Mouse (Mus musculus) liver, embryonic 12.5 days (tissue): Measurements from ENCODE around the gene Hist1h2ag. TPM values are rescaled to one million over a fixed set of nuclear protein-coding genes. Genes with fewer than 3 reads are reported as not detected.

Experiments used
- ATAC-seq: fragments of 200-750 bp; cut with Nextera tagmentation; 2 replicates; pipeline ENCODE4 v1.8.0; 2017; ENCODE audit warnings: moderate number of reproducible peaks, mild to moderate bottlenecking, moderate library complexity
- H3K27ac ChIP-seq: fragments of 300-500 bp; sonication (generic); 2 replicates; pipeline ENCODE4 v1.5.1; 2016; ENCODE audit warnings: mild to moderate bottlenecking
- H3K27me3 ChIP-seq: fragments of 300-500 bp; sonication (generic); replicated peaks from 2 replicates; pipeline ENCODE4 v1.6.1; 2016; ENCODE audit warnings: mild to moderate bottlenecking, moderate library complexity
- H3K36me3 ChIP-seq: fragments of 300-500 bp; sonication (generic); 2 replicates; pipeline ENCODE4 v1.6.1; 2016; ENCODE audit warnings: mild to moderate bottlenecking, moderate library complexity
- H3K4me1 ChIP-seq: fragments of 300-500 bp; sonication (generic); 2 replicates; pipeline ENCODE4 v1.6.1; 2016
- H3K4me2 ChIP-seq: fragments of 300-500 bp; sonication (generic); 2 replicates; pipeline ENCODE4 v1.6.1; 2016; ENCODE audit warnings: mild to moderate bottlenecking, moderate library complexity
- H3K4me3 ChIP-seq: fragments of 300-500 bp; sonication (generic); 2 replicates; pipeline ENCODE4 v1.5.1; 2016; ENCODE audit warnings: mild to moderate bottlenecking, moderate library complexity
- H3K9ac ChIP-seq: fragments of 300-500 bp; sonication (generic); 2 replicates; pipeline ENCODE4 v1.6.1; 2016; ENCODE audit warnings: mild to moderate bottlenecking, moderate library complexity
- H3K9me3 ChIP-seq: fragments of 300-500 bp; sonication (generic); replicated peaks from 2 replicates; pipeline ENCODE4 v1.6.1; 2016; ENCODE audit warnings: mild to moderate bottlenecking, moderate library complexity
- WGBS: fragments of 180-500 bp; shearing (Covaris S2); methylation state at CpG from one replicate; pipeline ENCODE4 v1.1.7; 2016; ENCODE audit not compliant: insufficient replicate concordance; 5-methylcytosine and 5-hydroxymethylcytosine counted together
- polyA plus RNA-seq: library from polyadenylated mRNA; unstranded; fragments of >200 nt; fragmentation: Nextera tagmentation; extraction: Ambion mirVana; gene quantifications from 2 replicates; pipeline ENCODE4 v1.2.1, GENCODE M21; 2016

The Hist1h2ag gene
- polyA plus RNA-seq, 1 experiment from 2014 or later: 28.2 TPM

GRCm38 (mm10) chr13:22034443-22035266 lies 8.1 kb downstream of the Hist1h2ag start:
- ATAC-seq: no peak
- Histone ChIP-seq H3K4me3 (peak overlapping the region; percentile 59), H3K9ac (peak overlapping the region; percentile 80), H3K36me3 (no peaks in the 10 kb centered on the region), H3K27me3 (no peaks in the 10 kb centered on the region), H3K27ac (peak overlapping the region; percentile 95), H3K4me2 (peak overlapping the region; percentile 75), H3K4me1 (peaks cover 66% of the 10 kb centered on the region), H3K9me3 (no peaks in the 10 kb centered on the region)
- under 1% methylated on average over 10 of the region's 14 CpGs for WGBS

- peak overlapping the region; percentile 80 for H3K9ac ChIP-seq
These were observed 8.9 kb downstream of the Hist1h2ag start for GRCm38 (mm10) chr13:22033741-22034442.

GRCm38 (mm10) chr13:22030493-22030892 lies 12.3 kb downstream of the Hist1h2ag start:
- H3K4me1 ChIP-seq: peaks cover 53% of the 10 kb centered on the region
- no peaks in the 10 kb centered on the region for H3K9me3 ChIP-seq
- WGBS: 11% methylated on average over 4 of the region's 4 CpGs
- no peaks in the 10 kb centered on the region for H3K36me3 ChIP-seq
- no peak overlapping the region for H3K27ac ChIP-seq
- H3K9ac ChIP-seq: 0 out of 2 replicates have a peak overlapping the region, but pooled peaks have one; percentile 31
- 0 out of 2 replicates have a peak overlapping the region, but pooled peaks have one; percentile 19 for H3K4me3 ChIP-seq
- H3K4me2 ChIP-seq: peak overlapping the region; percentile 43; the same call in 1 of the 2 replicates
- ATAC-seq: no peak
- H3K27me3 ChIP-seq: no peaks in the 10 kb centered on the region

More at GRCm38 (mm10) chr13:22033741-22034442, 8.9 kb downstream of the Hist1h2ag start:
- Histone ChIP-seq H3K36me3 (no peaks in the 10 kb centered on the region), H3K4me1 (peaks cover 66% of the 10 kb centered on the region), H3K27ac (peak overlapping the region; percentile 95), H3K4me3 (peak overlapping the region; percentile 59), H3K9me3 (no peaks in the 10 kb centered on the region), H3K4me2 (peak overlapping the region; percentile 75), H3K27me3 (no peaks in the 10 kb centered on the region)
- ATAC-seq: no peak
- 42% methylated on average over 5 of the region's 5 CpGs for WGBS

- Histone ChIP-seq H3K9me3 (no peaks in the 10 kb centered on the region), H3K27ac (peak overlapping the region; percentile 92), H3K4me1 (peaks cover 53% of the 10 kb centered on the region), H3K27me3 (no peaks in the 10 kb centered on the region), H3K4me3 (peak overlapping the region; percentile 67), H3K36me3 (no peaks in the 10 kb centered on the region), H3K4me2 (peak overlapping the region; percentile 76), H3K9ac (peak overlapping the region; percentile 78)
- WGBS: 19% methylated on average over 8 of the region's 8 CpGs
- no peak for ATAC-seq
These were observed 12.8 kb downstream of the Hist1h2ag start for GRCm38 (mm10) chr13:22029928-22030327.

- peak overlapping the region; percentile 76 for H3K4me2 ChIP-seq
- no peaks in the 10 kb centered on the region for H3K27me3 ChIP-seq
- 1% methylated on average over 40 of the region's 40 CpGs for WGBS
- peak overlapping the region; percentile 78 for H3K9ac ChIP-seq
- H3K4me1 ChIP-seq: peaks cover 45% of the 10 kb centered on the region
- ATAC-seq: peak; percentile 79
- H3K36me3 ChIP-seq: no peaks in the 10 kb centered on the region
- H3K9me3 ChIP-seq: no peaks in the 10 kb centered on the region
- H3K4me3 ChIP-seq: peak overlapping the region; percentile 67
- H3K27ac ChIP-seq: peak overlapping the region; percentile 92
These were observed 13.9 kb downstream of the Hist1h2ag start for GRCm38 (mm10) chr13:22028673-22029460.

GRCm38 (mm10) chr13:22026058-22027031 lies 16.4 kb downstream of the Hist1h2ag start:
- Histone ChIP-seq H3K4me2 (peak overlapping the region; percentile 68), H3K27ac (peak overlapping the region; percentile 23; the same call in 1 of the 2 replicates), H3K4me3 (peak overlapping the region; percentile 66), H3K9ac (peak overlapping the region; percentile 78), H3K9me3 (no peaks in the 10 kb centered on the region), H3K27me3 (no peaks in the 10 kb centered on the region), H3K36me3 (no peaks in the 10 kb centered on the region), H3K4me1 (peaks cover 36% of the 10 kb centered on the region)
- peak; percentile 38; the same call in 1 of the 2 replicates for ATAC-seq
- 2% methylated on average over 35 of the region's 35 CpGs for WGBS

GRCm38 (mm10) chr13:22022241-22022640 lies 20.5 kb downstream of the Hist1h2ag start:
- H3K27ac ChIP-seq: peak overlapping the region; percentile 86

GRCm38 (mm10) chr13:22021581-22021980 lies 21.2 kb downstream of the Hist1h2ag start:
- Histone ChIP-seq H3K36me3 (no peaks in the 10 kb centered on the region), H3K9me3 (no peaks in the 10 kb centered on the region), H3K4me3 (peak overlapping the region; percentile 71), H3K27me3 (no peaks in the 10 kb centered on the region), H3K9ac (peak overlapping the region; percentile 78), H3K4me2 (peak overlapping the region; percentile 76), H3K4me1 (peaks cover 18% of the 10 kb centered on the region), H3K27ac (peak overlapping the region; percentile 86)
- ATAC-seq: peak; percentile 60
- under 1% methylated on average over 11 of the region's 11 CpGs for WGBS

More at GRCm38 (mm10) chr13:22022241-22022640, 20.5 kb downstream of the Hist1h2ag start:
- Histone ChIP-seq H3K36me3 (no peaks in the 10 kb centered on the region), H3K27me3 (no peaks in the 10 kb centered on the region), H3K4me3 (peak overlapping the region; percentile 71), H3K9ac (peak overlapping the region; percentile 78), H3K4me1 (peaks cover 18% of the 10 kb centered on the region), H3K9me3 (no peaks in the 10 kb centered on the region), H3K4me2 (peak overlapping the region; percentile 76)
- ATAC-seq: peak; percentile 63; the same call in 1 of the 2 replicates
- WGBS: 0% methylated on average over 9 of the region's 9 CpGs

GRCm38 (mm10) chr13:22020901-22021339 lies 21.8 kb downstream of the Hist1h2ag start:
- Histone ChIP-seq H3K4me1 (peaks cover 22% of the 10 kb centered on the region), H3K36me3 (no peaks in the 10 kb centered on the region), H3K9me3 (no peaks in the 10 kb centered on the region), H3K27ac (peak overlapping the region; percentile 86), H3K4me3 (peak overlapping the region; percentile 71), H3K27me3 (no peaks in the 10 kb centered on the region), H3K9ac (peak overlapping the region; percentile 78), H3K4me2 (peak overlapping the region; percentile 76)
- ATAC-seq: peak; percentile 74
- under 1% methylated on average over 8 of the region's 8 CpGs for WGBS

- Histone ChIP-seq H3K4me2 (peak overlapping the region; percentile 76), H3K4me3 (peak overlapping the region; percentile 71), H3K36me3 (no peaks in the 10 kb centered on the region), H3K9ac (peak overlapping the region; percentile 73), H3K27me3 (peaks cover 4% of the 10 kb centered on the region; the same call in 1 of the 2 replicates), H3K9me3 (no peaks in the 10 kb centered on the region), H3K4me1 (peaks cover 22% of the 10 kb centered on the region), H3K27ac (peak overlapping the region; percentile 75)
- WGBS: under 1% methylated on average over 44 of the region's 44 CpGs
- peak; percentile 72 for ATAC-seq
These were observed 22.6 kb downstream of the Hist1h2ag start for GRCm38 (mm10) chr13:22019934-22020835.
